Mouse (Mus musculus): ENCODE results near the gene Flrt2.
A peak's percentile ranks its signal among the peaks of the same experiment; 100 is the strongest.

Flrt2 gene

GRCm38 (mm10) chr12:95734075-95734474 lies 42.0 kb downstream of the Flrt2 start:
- no peak for DNase-seq (ENCODE audit: extremely low read depth, low read depth, low spot score)

GRCm38 (mm10) chr12:95737571-95737970 lies 45.5 kb downstream of the Flrt2 start:
- DNase-seq (ENCODE audit: extremely low read depth, low read depth, low spot score) = no peak

- no peak for DNase-seq (ENCODE audit: extremely low read depth, low read depth, low spot score)
These were observed 46.0 kb downstream of the Flrt2 start for GRCm38 (mm10) chr12:95738031-95738430.

- no peak for DNase-seq (ENCODE audit: extremely low read depth, low read depth, low spot score)
These were observed 46.6 kb downstream of the Flrt2 start for GRCm38 (mm10) chr12:95738491-95739135.

GRCm38 (mm10) chr12:95739739-95740138 lies 47.7 kb downstream of the Flrt2 start:
- peak; percentile 19 for DNase-seq (ENCODE audit: extremely low read depth, low read depth, low spot score)

- DNase-seq (ENCODE audit: extremely low read depth, low read depth, low spot score) = no peak
These were observed 49.3 kb downstream of the Flrt2 start for GRCm38 (mm10) chr12:95741296-95741695.

GRCm38 (mm10) chr12:95744307-95744706 lies 52.3 kb downstream of the Flrt2 start:
- DNase-seq (ENCODE audit: extremely low read depth, low read depth, low spot score) = no peak

GRCm38 (mm10) chr12:95746856-95747579 lies 55.0 kb downstream of the Flrt2 start:
- no peak for DNase-seq (ENCODE audit: extremely low read depth, low read depth, low spot score)

- no peak for DNase-seq (ENCODE audit: extremely low read depth, low read depth, low spot score)
These were observed 56.7 kb downstream of the Flrt2 start for GRCm38 (mm10) chr12:95748760-95749159.

- DNase-seq (ENCODE audit: extremely low read depth, low read depth, low spot score) = no peak
These were observed 57.2 kb downstream of the Flrt2 start for GRCm38 (mm10) chr12:95749248-95749647.

GRCm38 (mm10) chr12:95759212-95759746 lies 67.3 kb downstream of the Flrt2 start:
- peak; percentile 42 for DNase-seq (ENCODE audit: extremely low read depth, low read depth, low spot score)

- no peak for DNase-seq (ENCODE audit: extremely low read depth, low read depth, low spot score)
These were observed 73.2 kb downstream of the Flrt2 start for GRCm38 (mm10) chr12:95765255-95765654.

GRCm38 (mm10) chr12:95769041-95769440 lies 77.0 kb downstream of the Flrt2 start:
- no peak for DNase-seq (ENCODE audit: extremely low read depth, low read depth, low spot score)

- DNase-seq (ENCODE audit: extremely low read depth, low read depth, low spot score) = no peak
These were observed 78.2 kb downstream of the Flrt2 start for GRCm38 (mm10) chr12:95770251-95770650.

GRCm38 (mm10) chr12:95790146-95790545 lies 98.1 kb downstream of the Flrt2 start:
- no peak for DNase-seq (ENCODE audit: extremely low read depth, low read depth, low spot score)

- DNase-seq (ENCODE audit: extremely low read depth, low read depth, low spot score) = no peak
These were observed 124.6 kb downstream of the Flrt2 start for GRCm38 (mm10) chr12:95816660-95817059.
